Mouse (Mus musculus) stomach, embryonic 16.5 days (tissue): ENCODE measurements around the gene Adk. TPM values are rescaled to one million over a fixed set of nuclear protein-coding genes. Genes with fewer than 3 reads are reported as not detected.

Experiments
- ATAC-seq: fragments of 200-750 bp; cut with Nextera tagmentation; 2 replicates; pipeline ENCODE4 v1.8.0; 2017; ENCODE audit warnings: moderate number of reproducible peaks, moderate TSS enrichment; ENCODE audit not compliant: insufficient read depth, low FRiP score
- H3K27ac ChIP-seq: fragments of 300-500 bp; sonication (generic); 2 replicates; pipeline ENCODE4 v1.5.1; 2014; ENCODE audit warnings: low read length
- H3K27me3 ChIP-seq: fragments of 300-500 bp; sonication (generic); 2 replicates; pipeline ENCODE4 v1.6.1; 2014; ENCODE audit warnings: low read length, control low read depth, mixed read lengths; ENCODE audit not compliant: control insufficient read depth, insufficient read depth
- H3K36me3 ChIP-seq: fragments of 300-500 bp; sonication (generic); 2 replicates; pipeline ENCODE4 v1.6.1; 2014; ENCODE audit warnings: low read length; ENCODE audit not compliant: control insufficient read depth, insufficient read depth
- H3K4me1 ChIP-seq: fragments of 300-500 bp; sonication (generic); 2 replicates; pipeline ENCODE4 v1.6.1; 2014; ENCODE audit warnings: low read length, control low read depth, mixed read lengths; ENCODE audit not compliant: control insufficient read depth, insufficient read depth
- H3K4me2 ChIP-seq: fragments of 300-500 bp; sonication (generic); 2 replicates; pipeline ENCODE4 v1.6.1; 2014; ENCODE audit warnings: low read depth, low read length, mixed read lengths
- H3K4me3 ChIP-seq: fragments of 300-500 bp; sonication (generic); replicated peaks from 2 replicates; pipeline ENCODE4 v1.5.1; 2014; ENCODE audit warnings: mild to moderate bottlenecking, low read length
- H3K9ac ChIP-seq: fragments of 300-500 bp; sonication (generic); 2 replicates; pipeline ENCODE4 v1.6.1; 2014; ENCODE audit warnings: low read length
- H3K9me3 ChIP-seq: fragments of 300-500 bp; sonication (generic); replicated peaks from 2 replicates; pipeline ENCODE4 v1.6.1; 2016; ENCODE audit warnings: low read length, control low read depth; ENCODE audit not compliant: control insufficient read depth
- WGBS: fragments of 180-500 bp; shearing (Covaris S2); extraction: QIAGEN DNeasy Blood & Tissue Kit; methylation state at CpG from one replicate; pipeline ENCODE4 v1.1.7; 2014; 5-methylcytosine and 5-hydroxymethylcytosine counted together
- polyA plus RNA-seq: library from polyadenylated mRNA; unstranded; fragments of >200 nt; fragmentation: Nextera tagmentation; extraction: Ambion mirVana; gene quantifications from 2 replicates; pipeline ENCODE4 v1.2.1, GENCODE M21; 2015

Adk gene
- polyA plus RNA-seq, 1 experiment from 2014 or later, result 151 TPM

- WGBS, result 71% methylated on average over 4 of the region's 4 CpGs
Observed at GRCm38 (mm10) chr14:21337948-21338347, 285.6 kb downstream of the Adk start.

GRCm38 (mm10) chr14:21341195-21341594 is 288.8 kb downstream of the Adk start:
- Histone ChIP-seq H3K9ac (no peak overlapping the region), H3K27ac (no peak overlapping the region), H3K9me3 (no peaks in the 10 kb centered on the region), H3K4me2 (no peak overlapping the region), H3K27me3 (no peaks in the 10 kb centered on the region), H3K36me3 (no peaks in the 10 kb centered on the region), H3K4me3 (no peak overlapping the region), H3K4me1 (no peaks in the 10 kb centered on the region)
- 82% methylated on average over 1 of the region's 1 CpGs for WGBS
- no peak for ATAC-seq

More at GRCm38 (mm10) chr14:21337948-21338347, 285.6 kb downstream of the Adk start:
- no peaks in the 10 kb centered on the region for H3K9me3 ChIP-seq
- no peak overlapping the region for H3K4me3 ChIP-seq
- no peak for ATAC-seq
- no peak overlapping the region for H3K4me2 ChIP-seq
- H3K27me3 ChIP-seq, result no peaks in the 10 kb centered on the region
- H3K36me3 ChIP-seq, result no peaks in the 10 kb centered on the region
- H3K9ac ChIP-seq, result no peak overlapping the region
- no peaks in the 10 kb centered on the region for H3K4me1 ChIP-seq
- H3K27ac ChIP-seq, result no peak overlapping the region

DNA sequence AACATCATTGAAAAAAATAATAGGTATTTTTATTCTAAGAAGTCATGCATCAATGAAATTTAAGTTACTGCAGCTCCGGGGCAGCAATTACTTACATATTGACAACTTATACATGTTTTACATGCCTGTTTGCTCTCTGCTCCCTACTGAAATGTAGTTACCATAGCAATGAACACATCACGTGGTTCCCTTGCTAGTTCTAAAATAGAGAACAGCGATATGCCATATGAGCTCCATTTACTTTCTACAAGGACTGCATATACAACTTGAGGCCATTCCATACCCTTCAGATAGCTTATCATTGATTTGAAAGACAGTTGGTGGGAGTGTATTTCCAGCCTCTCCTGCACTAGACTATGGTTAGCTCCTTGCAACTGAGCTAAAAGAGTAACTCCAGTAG is 290.6 kb downstream of the Adk start:
- Histone ChIP-seq H3K36me3 (no peaks in the 10 kb centered on the region), H3K4me2 (no peak overlapping the region), H3K9ac (no peak overlapping the region), H3K4me1 (no peaks in the 10 kb centered on the region), H3K27ac (no peak overlapping the region), H3K9me3 (no peaks in the 10 kb centered on the region), H3K4me3 (no peak overlapping the region), H3K27me3 (no peaks in the 10 kb centered on the region)
- WGBS, result 75% methylated on average over 3 of the region's 3 CpGs
- no peak; the same call in 1 of the 2 replicates for ATAC-seq

DNA sequence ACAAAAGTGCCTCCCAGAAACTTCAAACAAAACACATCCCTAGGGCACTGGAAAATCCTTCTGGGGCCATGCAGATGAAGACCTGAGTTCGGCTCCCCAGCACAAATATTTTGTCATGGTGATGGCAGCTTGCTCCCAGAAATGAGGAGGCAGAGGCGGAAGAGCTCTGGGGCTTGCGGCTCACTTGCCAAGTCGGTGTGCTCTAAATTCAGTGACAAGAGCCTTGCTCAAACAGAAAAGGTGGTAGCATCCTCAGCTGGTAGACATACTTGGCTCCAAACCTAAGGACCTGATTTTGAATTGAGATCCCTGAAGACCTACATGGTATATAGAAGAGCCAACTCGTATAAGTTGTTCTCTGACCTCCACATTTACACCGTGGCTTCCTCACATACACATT is 292.5 kb downstream of the Adk start:
- Histone ChIP-seq H3K4me3 (no peak overlapping the region), H3K36me3 (no peaks in the 10 kb centered on the region), H3K4me2 (no peak overlapping the region), H3K9me3 (no peaks in the 10 kb centered on the region), H3K9ac (no peak overlapping the region), H3K4me1 (no peaks in the 10 kb centered on the region), H3K27me3 (no peaks in the 10 kb centered on the region), H3K27ac (no peak overlapping the region)
- no peak for ATAC-seq
- WGBS, result 91% methylated on average over 6 of the region's 6 CpGs

GRCm38 (mm10) chr14:21348611-21349260 is 296.4 kb downstream of the Adk start:
- H3K4me3 ChIP-seq, result no peak overlapping the region
- no peak overlapping the region for H3K27ac ChIP-seq
- no peak for ATAC-seq
- H3K9ac ChIP-seq, result no peak overlapping the region
- H3K4me2 ChIP-seq, result no peak overlapping the region
- 46% methylated on average over 6 of the region's 6 CpGs for WGBS
- H3K9me3 ChIP-seq, result no peaks in the 10 kb centered on the region
- H3K4me1 ChIP-seq, result no peaks in the 10 kb centered on the region
- H3K36me3 ChIP-seq, result no peaks in the 10 kb centered on the region
- no peaks in the 10 kb centered on the region for H3K27me3 ChIP-seq

GRCm38 (mm10) chr14:21351646-21352045 is 299.3 kb downstream of the Adk start:
- WGBS, result 58% methylated on average over 2 of the region's 2 CpGs
- Histone ChIP-seq H3K9me3 (no peaks in the 10 kb centered on the region), H3K27me3 (no peaks in the 10 kb centered on the region), H3K9ac (no peak overlapping the region), H3K4me2 (no peak overlapping the region), H3K27ac (no peak overlapping the region), H3K4me3 (no peak overlapping the region), H3K4me1 (no peaks in the 10 kb centered on the region), H3K36me3 (no peaks in the 10 kb centered on the region)
- no peak for ATAC-seq

DNA sequence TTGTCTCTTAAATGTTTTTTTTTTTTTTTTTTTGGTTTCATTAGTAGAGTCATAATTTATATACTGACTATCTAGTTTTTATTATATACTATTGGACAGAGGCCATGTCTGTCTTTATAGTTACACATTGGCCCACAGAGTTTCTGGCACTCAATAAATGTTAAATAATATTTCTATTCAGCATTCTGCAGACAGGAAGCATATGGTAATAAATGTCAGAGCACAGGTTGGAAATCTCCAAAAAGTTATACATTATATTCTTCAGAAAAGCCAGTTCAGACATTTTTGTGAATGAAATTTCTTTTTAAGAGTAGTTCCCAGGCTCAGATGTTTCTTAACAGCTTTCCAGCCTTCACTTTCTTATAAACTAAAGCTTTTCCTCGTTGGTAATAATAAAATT is 303.9 kb downstream of the Adk start:
- Histone ChIP-seq H3K4me2 (no peak overlapping the region), H3K9ac (no peak overlapping the region), H3K27me3 (no peaks in the 10 kb centered on the region), H3K9me3 (peaks cover 4% of the 10 kb centered on the region; the same call in 1 of the 2 replicates), H3K4me1 (no peaks in the 10 kb centered on the region), H3K36me3 (no peaks in the 10 kb centered on the region), H3K4me3 (no peak overlapping the region), H3K27ac (no peak overlapping the region)
- ATAC-seq, result peak; percentile 78; the same call in 1 of the 2 replicates
- WGBS, result 42% methylated on average over 1 of the region's 1 CpGs

- H3K27me3 ChIP-seq, result no peaks in the 10 kb centered on the region
- H3K9me3 ChIP-seq, result peaks cover 4% of the 10 kb centered on the region; the same call in 1 of the 2 replicates
- no peak overlapping the region for H3K4me3 ChIP-seq
- H3K36me3 ChIP-seq, result no peaks in the 10 kb centered on the region
- WGBS, result 76% methylated on average over 10 of the region's 10 CpGs
- H3K27ac ChIP-seq, result no peak overlapping the region
- no peak overlapping the region for H3K9ac ChIP-seq
- H3K4me2 ChIP-seq, result no peak overlapping the region
- no peaks in the 10 kb centered on the region for H3K4me1 ChIP-seq
- no peak for ATAC-seq
Observed at GRCm38 (mm10) chr14:21359207-21359895, 307.0 kb downstream of the Adk start.

- Histone ChIP-seq H3K9me3 (peaks cover 4% of the 10 kb centered on the region; the same call in 1 of the 2 replicates), H3K36me3 (no peaks in the 10 kb centered on the region), H3K9ac (no peak overlapping the region), H3K4me1 (no peaks in the 10 kb centered on the region), H3K4me3 (no peak overlapping the region), H3K4me2 (no peak overlapping the region), H3K27me3 (no peaks in the 10 kb centered on the region), H3K27ac (no peak overlapping the region)
- ATAC-seq, result no peak
- 90% methylated on average over 6 of the region's 12 CpGs for WGBS
Observed at GRCm38 (mm10) chr14:21359896-21360525, 307.6 kb downstream of the Adk start.
